Mouse (Mus musculus) testis, adult 2 months (tissue): Measurements from ENCODE around the gene Cpox.

Experiments used
- CTCF ChIP-seq: fragments of 200-500 bp; IDR thresholded peaks from 2 replicates; pipeline ENCODE4 v1.5.1; 2012; ENCODE audit warnings: low read depth, mild to moderate bottlenecking, inconsistent platforms, low read length, moderate library complexity; ENCODE audit not compliant: control insufficient read depth, insufficient read depth, insufficient replicate concordance
- POLR2A ChIP-seq: fragments of 200-500 bp; IDR thresholded peaks from 2 replicates; pipeline ENCODE4 v1.6.1; 2012; ENCODE audit warnings: low read depth, mild to moderate bottlenecking, inconsistent platforms, low read length, moderate library complexity; ENCODE audit not compliant: control insufficient read depth

DNA sequence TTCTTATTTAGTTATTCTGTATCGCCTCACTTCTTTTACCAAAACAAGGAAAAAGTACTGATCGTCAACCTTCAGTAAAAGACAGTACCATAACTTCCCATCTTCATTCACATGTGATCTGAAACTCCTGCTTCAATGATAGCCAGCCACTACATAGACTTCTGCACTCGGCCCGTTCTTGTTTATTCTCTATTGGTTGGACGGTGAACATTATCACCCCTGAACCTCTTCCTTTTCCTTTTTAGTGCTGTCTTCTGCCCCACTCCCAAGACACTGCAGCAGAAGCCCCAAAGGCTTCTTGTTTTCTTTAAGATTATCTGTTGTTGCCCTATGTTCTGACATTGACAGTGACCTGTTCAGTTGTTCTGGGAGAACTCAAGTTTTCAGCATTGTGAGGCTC, 41.1 kb upstream of the Cpox start:
- TF ChIP-seq CTCF (no peak), POLR2A (no peak)
